Mouse (Mus musculus): Measurements from ENCODE around the gene Alk.

Gene Alk

GRCm38 (mm10) chr17:71874077-71874476 is 730.4 kb downstream of the Alk start:
- DNase-seq (ENCODE audit: low spot score) = peak; percentile 44

- peak; percentile 28 for DNase-seq (ENCODE audit: low spot score)
Measured at GRCm38 (mm10) chr17:71872976-71873375, 731.5 kb downstream of the Alk start.

- DNase-seq (ENCODE audit: low spot score) = no peak
Measured at GRCm38 (mm10) chr17:71871981-71872380, 732.4 kb downstream of the Alk start.

- DNase-seq (ENCODE audit: low spot score) = no peak
Measured at GRCm38 (mm10) chr17:71870641-71871040, 733.8 kb downstream of the Alk start.

GRCm38 (mm10) chr17:71870232-71870621 is 734.2 kb downstream of the Alk start:
- no peak for DNase-seq (ENCODE audit: low spot score)

- no peak for DNase-seq (ENCODE audit: low spot score)
Measured at GRCm38 (mm10) chr17:71869372-71870231, 734.8 kb downstream of the Alk start.

- no peak for DNase-seq (ENCODE audit: low spot score)
Measured at GRCm38 (mm10) chr17:71868828-71869227, 735.6 kb downstream of the Alk start.

- no peak for DNase-seq (ENCODE audit: low spot score)
Measured at GRCm38 (mm10) chr17:71867892-71868291, 736.5 kb downstream of the Alk start.

- no peak for DNase-seq (ENCODE audit: low spot score)
Measured at GRCm38 (mm10) chr17:71865437-71865836, 739.0 kb downstream of the Alk start.

GRCm38 (mm10) chr17:71864039-71864438 is 740.4 kb downstream of the Alk start:
- no peak for DNase-seq (ENCODE audit: low spot score)

GRCm38 (mm10) chr17:71862895-71863294 is 741.5 kb downstream of the Alk start:
- DNase-seq (ENCODE audit: low spot score) = no peak

GRCm38 (mm10) chr17:71862184-71862583 is 742.2 kb downstream of the Alk start:
- no peak for DNase-seq (ENCODE audit: low spot score)

GRCm38 (mm10) chr17:71831960-71832359 is 772.5 kb downstream of the Alk start:
- no peak for DNase-seq (ENCODE audit: low spot score)

GRCm38 (mm10) chr17:71828647-71829414 is 775.6 kb downstream of the Alk start:
- no peak for DNase-seq (ENCODE audit: low spot score)

GRCm38 (mm10) chr17:71827627-71828026 is 776.8 kb downstream of the Alk start:
- DNase-seq (ENCODE audit: low spot score) = no peak

- no peak for DNase-seq (ENCODE audit: low spot score)
Measured at GRCm38 (mm10) chr17:71826603-71827002, 777.8 kb downstream of the Alk start.

GRCm38 (mm10) chr17:71823622-71824306 is 780.7 kb downstream of the Alk start:
- no peak for DNase-seq (ENCODE audit: low spot score)

Measured in c-Kit-positive CD71-positive TER-119-positive erythroid progenitor cells, embryonic 14.5 days (primary cell).